Mouse (Mus musculus) cortical plate, adult 2 months (tissue): ENCODE results near the gene Tecr. TPM values are rescaled to one million over a fixed set of nuclear protein-coding genes. Genes with fewer than 3 reads are reported as not detected.
A peak's percentile ranks its signal among the peaks of the same experiment; 100 is the strongest.
"Not testable (repeated sequence)": the region's sequence is repeated elsewhere in the genome, so short reads cannot be mapped to it uniquely, and the experiment has no call there.

ENCODE experiments used
- H3K27ac ChIP-seq: fragments of 200-500 bp; 2 replicates; pipeline ENCODE4 v1.5.1; 2012; ENCODE audit warnings: low read length, control low read depth, inconsistent platforms; ENCODE audit not compliant: insufficient read depth
- H3K4me1 ChIP-seq: fragments of 200-500 bp; 2 replicates; pipeline ENCODE4 v1.6.1; 2011; ENCODE audit warnings: low read length; ENCODE audit not compliant: control insufficient read depth, insufficient read depth
- H3K4me3 ChIP-seq: fragments of 200-500 bp; 2 replicates; pipeline ENCODE4 v1.5.1; 2011; ENCODE audit warnings: mild to moderate bottlenecking, low read length, control low read depth; ENCODE audit not compliant: insufficient read depth
- CTCF ChIP-seq: fragments of 200-500 bp; IDR thresholded peaks from 2 replicates; pipeline ENCODE4 v1.5.1; 2011; ENCODE audit warnings: mild to moderate bottlenecking, control low read depth, low read length; ENCODE audit not compliant: insufficient read depth; ENCODE audit errors: extremely low read depth
- POLR2A ChIP-seq: fragments of 200-500 bp; IDR thresholded peaks from 2 replicates; pipeline ENCODE4 v1.6.1; 2011; ENCODE audit warnings: mild to moderate bottlenecking, low read length, control low read depth; ENCODE audit not compliant: insufficient read depth; ENCODE audit errors: extremely low read depth
- polyA plus RNA-seq: library from polyadenylated mRNA; depleted of rRNA; stranded (reverse); fragments of >200 nt; gene quantifications from 2 replicates; pipeline ENCODE4 v1.2.3, GENCODE M21; 2012

Gene Tecr
- polyA plus RNA-seq, 1 experiment, result 882 TPM

DNA sequence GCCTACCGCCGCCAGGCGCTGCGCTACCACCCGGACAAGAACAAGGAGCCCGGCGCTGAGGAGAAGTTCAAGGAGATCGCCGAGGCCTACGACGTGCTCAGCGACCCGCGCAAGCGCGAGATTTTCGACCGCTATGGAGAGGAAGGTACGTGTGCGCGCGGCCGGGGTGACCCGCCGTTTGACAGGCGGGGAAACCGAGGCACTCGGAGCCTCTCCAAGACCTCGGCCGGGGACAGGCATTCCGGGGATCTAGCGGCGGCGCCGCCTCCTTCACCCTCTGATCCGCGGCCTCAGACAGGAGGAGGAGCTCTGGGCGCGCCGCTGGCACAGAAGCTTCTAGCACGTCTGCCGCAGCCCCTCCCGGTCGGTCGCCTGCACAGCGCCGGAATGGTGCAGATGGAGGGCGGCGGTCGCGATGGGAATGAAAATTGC, 643 bp upstream of the Tecr start:
- TF ChIP-seq POLR2A (peak; percentile 55; the same call in 1 of the 2 replicates), CTCF (no peak)

GRCm38 (mm10) chr8:83602650-83603029, 5.1 kb downstream of the Tecr start:
- Histone ChIP-seq H3K4me3 (no peak overlapping the region), H3K4me1 (peaks cover 1% of the 10 kb centered on the region; the same call in 1 of the 2 replicates), H3K27ac (no peak overlapping the region)
- TF ChIP-seq POLR2A (no peak), CTCF (no peak)

More for the DNA sequence above, 643 bp upstream of the Tecr start:
- Histone ChIP-seq H3K4me1 (peaks cover 11% of the 10 kb centered on the region), H3K4me3 (peak overlapping the region; percentile 50), H3K27ac (peak overlapping the region; percentile 96)

DNA sequence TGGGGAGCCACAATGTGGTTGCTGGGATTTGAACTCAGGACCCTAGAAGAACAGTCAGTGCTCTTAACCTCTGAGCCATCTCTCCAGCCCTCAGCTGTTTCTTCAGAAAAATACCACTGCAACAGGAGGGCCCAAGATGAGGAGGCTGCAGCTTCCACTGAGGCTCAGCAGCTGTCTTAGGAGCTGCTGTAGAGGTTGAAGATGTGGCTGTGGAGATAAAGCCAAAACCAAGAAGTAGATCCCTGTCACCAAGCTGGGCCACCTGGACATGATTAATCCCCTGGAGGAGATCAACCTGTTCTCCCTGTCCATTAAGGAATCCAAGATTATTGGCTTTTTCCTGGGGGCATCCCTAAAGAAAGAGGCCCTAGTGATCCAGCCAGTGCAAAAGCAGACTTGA, 8.0 kb downstream of the Tecr start:
- TF ChIP-seq CTCF (no peak), POLR2A (no peak)
- Histone ChIP-seq H3K4me1 (no peaks in the 10 kb centered on the region), H3K4me3 (no peak overlapping the region), H3K27ac (no peak overlapping the region)

DNA sequence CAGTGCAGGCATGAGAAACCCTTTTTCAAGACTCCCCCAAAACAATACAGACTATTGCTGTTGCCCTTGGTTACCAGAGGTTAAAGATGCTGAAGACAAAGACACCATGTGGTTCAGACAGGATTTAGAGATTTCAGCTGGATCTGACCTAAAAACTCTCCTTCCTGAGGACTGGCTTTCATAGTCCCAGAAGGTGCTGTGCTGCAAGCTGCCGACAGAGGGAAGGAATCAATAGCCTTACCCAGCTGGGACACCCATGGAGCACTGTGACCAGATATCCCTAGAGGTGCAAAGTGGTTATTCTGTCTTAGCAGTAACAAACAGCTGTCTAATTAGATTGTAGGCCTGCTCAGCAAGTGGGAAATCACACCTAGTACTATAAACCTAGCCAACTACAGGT, 9.6 kb downstream of the Tecr start:
- TF ChIP-seq POLR2A (no peak), CTCF (no peak)
- no peak overlapping the region for H3K27ac ChIP-seq
- no peak overlapping the region for H3K4me3 ChIP-seq
- no peaks in the 10 kb centered on the region for H3K4me1 ChIP-seq

DNA sequence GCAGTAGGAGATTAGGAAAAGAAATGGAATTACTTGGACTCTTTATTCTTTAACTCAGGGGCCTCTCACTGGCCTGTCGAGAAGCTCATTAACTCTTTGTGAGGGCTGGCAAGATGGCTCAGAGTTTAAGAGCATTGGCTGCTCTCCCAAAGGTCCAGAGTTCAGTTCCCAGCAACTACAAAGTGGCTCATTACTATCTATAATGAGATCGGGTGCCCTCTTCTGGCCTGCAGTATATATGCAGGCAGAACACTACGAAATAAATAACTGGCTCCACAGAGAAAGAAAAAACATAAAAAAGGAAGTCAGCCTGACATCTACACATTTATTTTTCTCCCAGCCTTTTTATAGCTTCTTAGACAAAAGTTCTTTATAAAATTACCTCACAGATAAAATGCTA, 11.4 kb downstream of the Tecr start:
- H3K4me1 ChIP-seq, result peaks cover 5% of the 10 kb centered on the region; the same call in 1 of the 2 replicates
- H3K4me3 ChIP-seq, result no peak overlapping the region
- TF ChIP-seq POLR2A, result no peak
- no peak for TF ChIP-seq CTCF
- H3K27ac ChIP-seq, result no peak overlapping the region

- H3K4me1 ChIP-seq, result not testable (repeated sequence)
- H3K4me3 ChIP-seq, result peak overlapping the region; percentile 91; the same call in 1 of the 2 replicates
- H3K27ac ChIP-seq, result peak overlapping the region; percentile 76
These were observed 12.8 kb downstream of the Tecr start for GRCm38 (mm10) chr8:83595050-83595345.

DNA sequence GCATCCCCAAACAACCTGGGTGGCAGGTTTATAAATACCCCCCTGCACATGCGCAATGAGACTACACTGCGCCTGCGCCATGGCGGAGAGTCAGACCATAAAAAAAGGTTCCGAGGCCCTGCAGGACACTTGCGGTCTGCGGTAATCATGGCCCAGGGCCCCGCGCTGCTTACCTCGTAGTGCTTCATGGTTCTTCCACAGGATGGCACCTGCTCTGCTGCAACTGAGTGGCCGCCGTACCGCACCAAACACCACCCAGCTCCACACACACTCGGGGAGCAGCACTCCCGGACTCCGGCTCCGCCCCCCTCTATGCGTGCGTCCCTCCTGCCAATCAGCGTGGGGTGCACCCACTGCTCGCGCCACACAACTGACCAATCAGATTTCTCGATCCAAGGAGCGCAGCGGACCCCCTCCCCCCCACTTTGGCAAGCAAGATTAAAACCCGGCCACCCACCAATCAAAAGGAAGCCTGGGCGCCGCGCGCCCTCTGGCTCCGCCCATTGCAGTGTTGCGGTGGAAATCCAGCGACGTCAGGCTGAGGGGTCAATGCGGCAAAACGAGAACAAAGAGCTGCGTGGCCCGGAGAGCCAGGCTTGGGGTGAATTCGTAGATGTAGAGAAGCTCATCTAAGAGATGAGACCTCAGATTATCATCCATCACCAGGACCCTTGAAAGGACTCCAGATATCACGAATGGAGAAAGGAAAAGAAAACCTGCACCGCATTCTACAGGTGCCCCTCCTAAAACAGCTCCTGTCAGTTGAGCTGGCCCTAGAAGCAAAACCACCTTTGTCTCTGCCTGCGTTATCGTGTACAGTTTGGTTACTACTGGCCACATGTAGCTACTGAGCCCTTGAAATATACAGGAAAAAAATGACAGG, 13.4 kb downstream of the Tecr start:
- peaks cover 7% of the 10 kb centered on the region for H3K4me1 ChIP-seq
- TF ChIP-seq POLR2A, result peak; percentile 90
- no peak for TF ChIP-seq CTCF
- peak overlapping the region; percentile 91 for H3K4me3 ChIP-seq
- peak overlapping the region; percentile 91 for H3K27ac ChIP-seq

DNA sequence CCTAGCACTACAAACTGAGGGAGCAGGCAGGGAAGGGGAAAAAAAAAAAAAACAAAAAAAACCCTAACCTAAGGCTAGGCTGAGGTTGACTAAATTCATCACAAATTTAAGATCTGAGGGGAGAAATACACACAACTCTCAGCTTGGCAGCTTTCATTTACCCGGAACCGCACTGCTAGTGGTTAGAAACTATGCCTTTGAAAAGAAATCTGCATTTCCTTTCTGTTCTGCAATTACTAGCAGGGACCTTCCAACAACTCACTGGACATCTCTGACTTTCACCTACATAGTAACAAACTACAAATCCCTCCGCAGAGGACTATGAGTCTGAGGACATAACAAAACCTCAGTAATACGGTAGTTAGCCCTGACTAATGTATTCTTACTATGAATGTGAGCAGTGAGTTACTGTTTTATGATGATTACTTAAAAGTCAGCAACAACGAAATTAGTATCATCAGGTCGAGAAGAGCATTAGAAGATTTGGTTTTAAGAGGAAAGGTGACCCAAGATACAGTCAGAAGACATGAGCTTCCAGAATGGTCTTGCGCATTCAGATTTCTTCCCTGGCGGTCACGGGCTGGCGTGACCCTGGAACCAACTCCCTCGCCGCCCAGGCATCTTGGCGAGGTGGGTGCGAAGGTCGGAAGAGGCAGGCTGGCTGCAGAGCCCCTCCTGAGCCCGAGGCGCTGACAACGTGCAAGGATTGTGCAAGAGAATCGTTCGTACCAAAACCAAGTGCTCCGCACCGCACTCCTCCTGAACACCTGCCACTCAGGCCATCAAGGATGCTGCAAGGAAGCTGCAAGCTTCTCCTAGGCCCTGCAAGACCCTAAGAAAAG, 14.2 kb downstream of the Tecr start:
- peak overlapping the region; percentile 91 for H3K4me3 ChIP-seq

GRCm38 (mm10) chr8:83592682-83593081, 15.1 kb downstream of the Tecr start:
- Histone ChIP-seq H3K27ac (no peak overlapping the region), H3K4me3 (peak overlapping the region; percentile 91), H3K4me1 (peaks cover 14% of the 10 kb centered on the region)

More for the DNA sequence above, 14.2 kb downstream of the Tecr start:
- peaks cover 11% of the 10 kb centered on the region for H3K4me1 ChIP-seq
- H3K27ac ChIP-seq, result peak overlapping the region; percentile 91
- TF ChIP-seq POLR2A (no peak), CTCF (no peak)

More at GRCm38 (mm10) chr8:83592682-83593081, 15.1 kb downstream of the Tecr start:
- no peak for TF ChIP-seq POLR2A
- TF ChIP-seq CTCF, result no peak
